Mouse (Mus musculus): Measurements from ENCODE around the gene Kcnh1.

Gene Kcnh1

GRCm38 (mm10) chr1:192405136-192405535 is 214.6 kb downstream of the Kcnh1 start:
- no peak for DNase-seq (ENCODE audit: low spot score in 2 of 2)

- no peak for DNase-seq (ENCODE audit: low spot score in 2 of 2)
Observed at GRCm38 (mm10) chr1:192406589-192406988, 216.0 kb downstream of the Kcnh1 start.

- no peak for DNase-seq (ENCODE audit: low spot score in 2 of 2)
Observed at GRCm38 (mm10) chr1:192415813-192416212, 225.2 kb downstream of the Kcnh1 start.

DNA sequence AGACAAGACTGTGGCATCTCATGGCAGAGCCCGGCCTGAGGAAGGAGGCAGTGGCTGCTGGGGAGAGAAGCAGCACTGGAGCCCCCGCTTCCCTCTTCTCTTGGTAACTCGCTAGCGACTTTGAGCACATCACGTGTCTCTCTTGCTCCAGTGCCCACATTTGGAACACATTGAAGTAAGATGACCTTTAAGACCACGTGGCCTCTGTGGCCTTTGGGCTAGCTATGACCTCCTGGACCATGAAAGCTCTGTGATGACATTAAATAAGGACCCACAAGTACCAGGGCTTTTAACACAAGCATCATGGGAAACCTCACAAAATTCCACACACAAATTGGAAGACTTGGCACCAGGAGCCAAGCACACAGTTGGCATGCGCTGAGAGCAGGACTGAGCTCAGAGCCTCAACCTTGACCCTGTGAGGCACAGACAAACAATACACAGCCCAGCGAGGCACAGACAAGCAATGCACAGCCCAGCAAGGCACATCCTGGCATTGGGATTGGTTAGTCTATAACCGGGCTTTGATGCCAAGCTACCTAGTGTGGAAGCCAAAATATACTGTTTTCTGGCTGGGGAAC is 225.8 kb downstream of the Kcnh1 start:
- no peak for DNase-seq (ENCODE audit: low spot score in 2 of 2)

DNA sequence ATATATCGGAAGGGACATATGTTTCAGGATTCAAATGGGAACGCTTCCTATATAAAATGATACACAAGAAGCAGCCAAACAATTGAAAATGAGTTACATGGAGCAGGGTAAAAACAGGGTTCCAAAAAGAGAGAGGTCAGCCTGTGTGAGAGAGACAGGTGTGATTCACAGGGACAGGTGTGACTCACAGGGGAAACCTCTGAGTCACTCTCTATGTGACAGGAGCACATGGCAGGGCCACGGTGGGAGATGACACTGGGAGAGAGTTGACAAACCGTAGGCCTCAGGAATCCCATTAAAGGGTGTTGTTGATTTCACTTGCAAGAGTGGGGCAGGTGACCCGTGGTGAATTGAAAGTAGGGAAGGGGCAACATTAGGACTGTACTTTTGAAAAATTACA is 228.6 kb downstream of the Kcnh1 start:
- DNase-seq (ENCODE audit: low spot score in 2 of 2), result no peak

GRCm38 (mm10) chr1:192421377-192422166 is 231.0 kb downstream of the Kcnh1 start:
- DNase-seq (ENCODE audit: low spot score in 2 of 2), result no peak

DNA sequence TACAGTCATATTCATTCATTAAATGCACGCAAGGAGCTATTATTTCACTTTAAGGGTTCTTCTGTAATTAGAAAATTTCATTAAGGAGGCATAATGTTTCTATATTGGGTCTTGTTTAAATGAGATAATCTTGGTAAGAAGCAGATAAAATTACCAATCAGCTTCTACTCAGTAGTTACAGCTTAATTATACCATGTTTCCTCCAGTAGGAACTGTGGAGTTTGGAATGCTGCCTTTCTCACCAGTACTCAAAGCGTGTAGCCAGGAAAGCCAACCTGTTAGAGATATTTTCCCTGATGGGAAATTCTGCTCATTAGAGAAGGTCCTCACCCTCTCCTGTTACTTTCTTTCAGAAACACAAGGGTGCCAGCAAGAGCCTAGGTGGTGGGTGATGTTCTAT is 240.8 kb downstream of the Kcnh1 start:
- DNase-seq (ENCODE audit: low spot score in 2 of 2), result no peak

GRCm38 (mm10) chr1:192435503-192435902 is 244.9 kb downstream of the Kcnh1 start:
- DNase-seq (ENCODE audit: low spot score in 2 of 2), result no peak

- no peak for DNase-seq (ENCODE audit: low spot score in 2 of 2)
Observed at GRCm38 (mm10) chr1:192439151-192439837, 248.7 kb downstream of the Kcnh1 start.

- no peak for DNase-seq (ENCODE audit: low spot score in 2 of 2)
Observed at GRCm38 (mm10) chr1:192442772-192443445, 252.3 kb downstream of the Kcnh1 start.

GRCm38 (mm10) chr1:192443998-192444657 is 253.6 kb downstream of the Kcnh1 start:
- DNase-seq (ENCODE audit: low spot score in 2 of 2), result no peak

DNA sequence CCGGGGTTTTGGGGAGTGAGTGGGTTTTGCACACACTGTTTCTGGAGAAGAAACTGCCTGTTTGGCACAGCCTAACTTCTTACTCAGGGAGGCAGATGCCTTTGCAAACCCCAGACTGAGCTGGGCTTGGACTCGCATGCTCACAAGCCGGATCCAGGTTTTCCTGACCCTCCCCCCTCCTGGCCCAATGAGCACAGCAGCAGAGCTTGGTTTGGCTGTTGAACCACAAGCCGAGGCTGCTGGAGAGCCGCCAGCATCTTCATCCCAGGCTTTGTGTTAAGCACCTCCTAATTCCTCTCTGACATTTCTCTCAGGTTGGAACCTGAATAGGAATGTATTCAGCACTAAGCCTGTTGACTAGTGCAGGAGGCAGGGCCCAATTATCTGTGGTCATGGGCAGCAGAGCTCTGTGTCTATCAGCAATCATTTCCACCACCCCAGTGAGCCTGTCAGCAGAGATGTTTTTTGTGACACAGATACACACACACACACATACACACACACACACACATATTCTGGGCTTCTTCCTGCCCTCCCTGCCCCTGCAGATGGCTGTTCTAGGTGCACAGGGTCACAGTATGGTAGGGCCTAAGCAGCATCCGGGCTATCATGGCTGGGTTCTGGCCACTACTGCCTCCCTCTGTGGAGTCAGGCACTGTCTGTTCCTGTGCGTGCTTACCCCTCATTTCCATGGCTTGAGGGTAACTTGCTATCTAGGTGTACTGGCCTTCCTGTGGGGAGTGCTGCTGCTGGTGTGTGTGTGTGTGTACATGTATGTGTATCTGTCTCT is 254.3 kb downstream of the Kcnh1 start:
- no peak for DNase-seq (ENCODE audit: low spot score in 2 of 2)

DNA sequence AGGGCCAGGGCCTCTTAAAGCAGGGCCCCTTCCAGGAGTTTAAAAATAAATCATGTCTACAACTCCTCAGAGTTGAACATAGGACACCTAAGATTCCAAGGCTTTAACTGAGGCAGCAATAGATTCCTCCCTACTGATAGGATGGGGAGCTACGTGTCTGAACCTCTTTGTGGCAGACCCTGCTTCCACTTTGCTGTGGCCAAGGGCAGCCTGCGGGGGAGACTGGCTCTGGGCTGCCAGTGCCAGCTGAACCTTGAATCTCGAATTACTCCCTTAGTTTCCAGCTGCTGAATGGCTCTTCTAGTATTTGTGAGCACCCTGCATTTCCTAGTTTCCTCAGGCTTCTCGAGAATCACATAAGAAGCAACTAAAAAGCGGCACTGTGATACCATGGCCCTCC is 255.6 kb downstream of the Kcnh1 start:
- no peak for DNase-seq (ENCODE audit: low spot score in 2 of 2)

DNA sequence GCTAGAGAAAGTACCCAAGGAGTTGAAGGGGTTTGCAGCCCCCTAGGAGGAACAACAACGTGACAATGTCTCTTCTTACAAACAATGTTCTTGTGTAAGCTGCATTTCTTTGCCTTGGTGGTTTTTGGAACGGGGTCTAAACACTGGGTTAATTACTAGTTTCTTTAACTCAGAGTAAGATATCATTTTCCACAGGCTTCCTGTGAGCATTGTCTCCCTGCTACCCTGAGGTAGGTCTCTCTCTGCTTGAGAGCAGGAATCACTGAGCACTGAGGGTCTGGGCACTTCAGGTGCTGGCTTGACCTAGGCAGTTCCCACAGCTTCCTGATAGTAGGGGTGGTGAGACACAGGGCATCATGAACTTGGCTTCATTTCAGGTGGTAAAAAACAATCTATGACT is 257.1 kb downstream of the Kcnh1 start:
- no peak for DNase-seq (ENCODE audit: low spot score in 2 of 2)

DNA sequence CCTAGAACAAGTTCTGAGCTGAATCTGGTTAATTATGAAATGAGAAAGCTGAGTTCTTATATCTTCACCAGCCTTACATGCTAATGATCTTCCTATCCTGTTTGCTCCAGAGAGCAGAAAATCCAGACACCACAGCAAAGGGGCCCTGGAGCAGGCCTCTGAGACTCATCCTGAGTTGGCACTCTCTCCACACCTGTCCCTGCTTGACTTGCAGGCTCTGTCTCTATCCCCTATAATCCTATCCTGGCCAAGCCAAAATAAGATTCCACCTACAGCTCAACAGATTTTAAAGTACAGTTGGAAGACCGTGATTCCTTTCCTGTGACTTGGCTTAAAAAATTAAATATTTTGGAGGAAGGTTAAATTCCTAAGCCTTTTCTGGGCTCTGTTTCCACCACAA is 257.9 kb downstream of the Kcnh1 start:
- no peak for DNase-seq (ENCODE audit: low spot score in 2 of 2)

- DNase-seq (ENCODE audit: low spot score in 2 of 2), result no peak
Observed at GRCm38 (mm10) chr1:192449572-192450351, 259.2 kb downstream of the Kcnh1 start.

- no peak for DNase-seq (ENCODE audit: low spot score in 2 of 2)
Observed at GRCm38 (mm10) chr1:192450425-192450824, 259.9 kb downstream of the Kcnh1 start.

DNA sequence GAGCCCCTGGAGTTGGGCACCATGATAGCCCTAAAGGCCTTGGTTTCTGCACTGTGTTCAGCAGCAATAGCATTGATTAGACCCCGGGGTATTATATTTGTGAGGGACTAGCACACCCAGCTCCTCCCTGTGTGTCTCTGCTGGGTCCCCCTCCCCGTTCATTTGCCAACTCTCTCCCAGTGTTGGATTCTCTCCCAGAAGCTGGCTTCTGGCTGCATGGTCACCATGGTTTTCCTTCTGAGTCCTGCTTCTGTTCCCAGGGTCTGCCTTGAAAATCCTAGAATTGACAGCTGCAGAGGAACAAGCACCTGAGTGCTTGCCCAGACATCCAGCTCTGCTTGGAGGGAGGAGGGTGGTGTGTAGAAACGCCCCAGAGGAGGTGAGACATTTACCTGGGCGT is 261.1 kb downstream of the Kcnh1 start:
- DNase-seq (ENCODE audit: low spot score in 2 of 2), result no peak

- no peak for DNase-seq (ENCODE audit: low spot score in 2 of 2)
Observed at GRCm38 (mm10) chr1:192454501-192454900, 263.9 kb downstream of the Kcnh1 start.

DNA sequence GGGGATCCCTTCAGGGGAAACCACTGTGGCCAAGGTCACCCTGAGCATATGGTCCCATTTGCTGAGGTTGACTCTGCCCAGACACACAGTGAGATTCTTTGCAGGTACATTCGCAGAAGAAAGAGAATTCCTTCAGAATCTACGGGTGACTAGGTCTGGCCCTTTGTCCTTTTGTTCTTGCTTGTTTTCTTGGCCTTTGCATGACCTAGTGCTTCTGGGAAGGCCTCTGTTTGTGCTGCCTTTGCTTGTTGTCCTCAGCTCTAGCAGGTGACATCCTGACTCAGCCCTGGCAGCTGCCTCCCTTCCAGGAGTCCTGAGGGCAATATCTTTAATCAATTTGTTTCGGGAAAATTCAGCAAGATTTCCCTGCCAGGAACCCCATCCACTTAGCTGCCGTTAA is 264.4 kb downstream of the Kcnh1 start:
- DNase-seq (ENCODE audit: low spot score in 2 of 2), result no peak
